Mouse (Mus musculus): ENCODE measurements around the gene B3galt4.
A peak's percentile ranks its signal among the peaks of the same experiment; 100 is the strongest.

Gene B3galt4

GRCm38 (mm10) chr17:33965846-33966550 is 14.7 kb upstream of the B3galt4 start:
- DNase-seq: no peak

- no peak for DNase-seq
These were observed 14.0 kb upstream of the B3galt4 start for GRCm38 (mm10) chr17:33965082-33965845.

- DNase-seq: no peak
These were observed 11.6 kb upstream of the B3galt4 start for GRCm38 (mm10) chr17:33962876-33963275.

DNA sequence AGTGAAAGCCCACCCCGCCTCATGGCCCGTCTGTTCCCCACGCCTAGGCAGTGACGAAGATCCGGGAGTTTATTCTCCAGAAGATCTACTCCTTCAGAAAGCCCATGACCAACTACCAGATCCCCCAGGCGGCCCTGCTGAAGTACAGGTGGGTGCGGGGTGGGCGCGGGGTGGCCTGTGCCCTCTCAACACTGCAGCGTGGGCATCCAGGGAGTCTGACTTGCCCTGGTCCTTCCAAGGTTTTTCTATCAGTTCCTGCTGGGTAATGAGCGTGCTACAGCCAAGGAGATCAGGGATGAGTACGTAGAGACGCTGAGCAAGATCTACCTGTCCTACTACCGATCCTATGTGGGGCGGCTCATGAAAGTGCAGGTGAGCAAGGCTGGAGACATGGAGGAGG is 8.7 kb upstream of the B3galt4 start:
- DNase-seq: no peak

GRCm38 (mm10) chr17:33959135-33959534 is 7.8 kb upstream of the B3galt4 start:
- peak; percentile 34 for DNase-seq

DNA sequence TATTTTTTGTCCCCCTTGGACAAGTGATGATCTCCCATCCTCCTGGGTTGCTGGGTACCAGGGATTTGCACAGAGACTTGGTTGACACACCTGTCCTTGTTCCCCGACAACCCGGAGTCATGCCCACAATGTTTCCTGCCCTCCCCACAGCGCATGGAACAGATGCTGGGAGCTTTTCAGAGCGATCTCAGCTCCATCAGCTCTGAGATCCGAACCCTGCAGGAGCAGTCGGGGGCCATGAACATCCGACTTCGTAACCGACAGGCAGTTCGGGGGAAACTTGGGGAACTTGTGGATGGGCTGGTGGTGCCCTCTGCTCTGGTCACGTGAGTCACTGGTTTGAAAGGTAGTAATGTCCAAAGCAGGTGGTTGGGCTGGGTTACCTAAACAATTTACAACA is 7.2 kb upstream of the B3galt4 start:
- peak; percentile 18 for DNase-seq

DNA sequence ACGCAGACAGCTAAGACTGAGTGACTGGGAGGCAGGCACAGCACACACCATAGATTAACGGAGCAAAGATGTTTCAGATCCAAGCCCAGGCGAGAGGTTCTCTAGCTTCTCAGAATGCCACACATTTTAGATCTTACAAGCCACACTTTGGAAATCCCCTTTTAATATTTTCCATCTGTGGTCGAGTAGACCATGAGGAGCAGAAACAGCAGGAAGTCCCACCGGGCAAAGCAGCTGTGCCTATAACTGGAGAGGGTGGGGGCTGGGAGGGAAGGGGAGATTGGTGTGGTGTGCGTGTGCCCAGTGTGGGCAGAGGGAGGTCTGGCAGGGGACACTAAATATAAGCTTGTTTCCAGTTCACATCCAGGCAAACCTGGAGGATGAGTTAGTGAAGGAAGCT is 6.2 kb upstream of the B3galt4 start:
- peak; percentile 17 for DNase-seq

GRCm38 (mm10) chr17:33956336-33956735 is 5.0 kb upstream of the B3galt4 start:
- DNase-seq: peak; percentile 56

DNA sequence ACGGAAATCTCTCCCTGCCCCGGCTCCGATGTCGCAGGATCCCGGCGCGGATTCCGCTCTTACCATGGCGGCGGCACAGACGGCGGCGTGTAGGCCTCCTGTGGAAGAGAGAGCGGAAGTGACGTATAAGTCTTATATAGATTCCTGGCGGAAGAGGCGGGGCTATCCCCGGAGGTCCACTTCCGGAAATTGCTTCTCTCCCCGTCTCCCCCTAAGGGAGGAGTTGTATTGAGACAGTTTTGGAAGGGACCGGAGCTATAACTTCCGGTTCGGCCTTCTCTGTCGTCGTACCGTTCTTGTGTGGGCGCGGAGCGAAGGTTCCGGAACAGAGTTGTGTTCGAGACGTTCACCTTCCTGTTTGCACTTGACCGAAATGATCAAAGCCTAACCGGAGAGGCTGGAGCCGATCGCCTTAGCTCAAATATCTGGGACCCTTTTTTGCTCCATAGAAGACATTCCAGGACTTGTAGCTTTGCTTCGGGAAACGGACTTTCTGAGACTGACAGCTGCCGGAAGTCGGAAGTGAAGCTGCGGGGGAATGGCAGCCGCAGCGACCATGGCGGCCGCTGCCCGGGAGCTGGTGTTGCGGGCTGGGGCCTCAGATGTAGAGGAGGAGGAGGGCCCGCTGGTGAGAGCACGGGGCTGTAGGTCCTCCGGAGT is 4.4 kb upstream of the B3galt4 start, which contains the start of the genes Vps52 and Rps18:
TSS of gene Vps52 (plus strand) at position 258 of the 660 bp plus-strand sequence.
TSS of gene Rps18 (minus strand) at position 447 of the 660 bp plus-strand sequence.
- DNase-seq: peak; percentile 99

DNA sequence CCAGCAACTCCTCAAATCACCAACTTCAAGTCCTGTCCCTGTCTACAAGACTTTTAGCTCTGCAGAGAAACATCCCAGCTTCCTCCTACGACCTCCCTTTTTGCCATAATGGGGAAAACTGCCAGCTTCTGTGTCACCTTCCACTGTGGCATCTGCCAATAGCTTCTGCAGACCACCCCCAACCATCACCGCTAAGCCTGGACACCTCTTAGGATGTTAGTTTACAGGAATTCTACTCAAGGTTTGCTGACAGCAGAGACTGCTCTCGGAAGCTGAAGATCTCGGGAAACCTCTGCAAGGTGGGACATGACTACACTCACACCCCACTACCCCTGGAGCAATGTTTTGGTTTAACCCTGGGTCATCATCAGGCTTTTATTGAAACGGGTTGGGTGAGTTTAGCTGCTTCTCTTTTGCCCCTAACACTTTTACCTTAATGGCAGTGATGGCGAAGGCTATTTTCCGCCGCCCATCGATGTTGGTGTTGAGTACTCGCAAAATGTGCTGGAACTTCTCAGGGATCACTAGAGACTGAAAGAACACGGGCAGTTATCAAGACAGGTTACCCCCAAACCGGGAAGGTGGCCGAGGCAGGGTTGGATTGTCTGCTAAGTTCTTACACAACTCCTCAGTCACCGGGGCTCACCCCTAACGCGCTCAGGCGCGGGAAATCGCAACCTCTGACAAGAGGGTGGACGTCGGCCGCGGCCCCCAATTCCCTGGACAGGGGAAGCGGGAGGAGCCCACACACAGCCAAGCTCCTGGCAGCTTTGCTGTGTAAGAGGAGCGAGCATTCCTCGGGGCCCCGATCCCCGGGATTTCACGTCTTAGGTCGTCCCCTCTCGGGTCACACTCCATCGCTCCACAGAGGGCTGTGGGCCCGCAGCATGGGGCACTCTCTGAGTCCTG is 3.6 kb upstream of the B3galt4 start:
- peak; percentile 58 for DNase-seq

GRCm38 (mm10) chr17:33953961-33954565 is 2.8 kb upstream of the B3galt4 start:
- peak; percentile 59 for DNase-seq

DNA sequence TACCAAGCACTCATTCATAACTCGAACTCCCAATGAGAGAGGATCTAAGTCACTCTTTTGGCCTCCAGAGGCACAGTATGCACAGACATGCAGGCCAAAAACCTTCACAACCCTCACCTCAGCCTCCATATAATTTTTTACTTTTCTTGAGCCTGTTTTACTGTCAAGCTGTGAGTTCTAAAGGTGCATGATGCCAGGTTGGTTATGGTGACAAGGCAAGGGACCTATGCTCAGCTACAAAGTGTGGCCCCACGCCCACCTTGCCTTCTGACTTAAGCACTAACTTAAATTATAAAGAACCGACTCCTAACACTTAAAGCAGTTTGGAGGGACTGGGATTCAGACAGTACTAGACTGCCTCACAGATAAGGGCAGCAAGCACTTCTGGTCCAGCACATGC is 2.0 kb upstream of the B3galt4 start:
- DNase-seq: peak; percentile 15

DNA sequence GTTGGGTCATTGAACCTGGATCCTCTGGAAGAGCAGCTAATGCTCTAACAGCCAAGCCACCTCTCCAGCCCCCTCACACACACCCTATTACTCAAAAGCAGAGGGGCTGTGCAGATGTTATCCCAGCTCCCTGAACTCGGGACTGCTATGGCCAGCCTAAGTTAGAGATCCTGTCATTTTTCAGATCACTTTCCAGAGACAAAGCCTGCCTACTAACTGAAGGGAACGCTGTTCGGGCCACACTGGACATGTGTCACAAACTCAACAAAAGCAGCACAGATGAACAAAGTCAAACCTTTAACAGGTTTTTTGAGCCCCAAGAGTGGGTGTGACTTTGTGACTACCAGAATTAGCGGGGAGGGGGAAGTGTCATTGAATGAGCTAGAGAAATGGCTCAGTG is 1.6 kb upstream of the B3galt4 start:
- DNase-seq: peak; percentile 22

GRCm38 (mm10) chr17:33952015-33952414 is 727 bp upstream of the B3galt4 start:
- peak; percentile 43 for DNase-seq

- peak; percentile 42 for DNase-seq
These were observed 1.1 kb downstream of the B3galt4 start for GRCm38 (mm10) chr17:33950131-33950625.

DNA sequence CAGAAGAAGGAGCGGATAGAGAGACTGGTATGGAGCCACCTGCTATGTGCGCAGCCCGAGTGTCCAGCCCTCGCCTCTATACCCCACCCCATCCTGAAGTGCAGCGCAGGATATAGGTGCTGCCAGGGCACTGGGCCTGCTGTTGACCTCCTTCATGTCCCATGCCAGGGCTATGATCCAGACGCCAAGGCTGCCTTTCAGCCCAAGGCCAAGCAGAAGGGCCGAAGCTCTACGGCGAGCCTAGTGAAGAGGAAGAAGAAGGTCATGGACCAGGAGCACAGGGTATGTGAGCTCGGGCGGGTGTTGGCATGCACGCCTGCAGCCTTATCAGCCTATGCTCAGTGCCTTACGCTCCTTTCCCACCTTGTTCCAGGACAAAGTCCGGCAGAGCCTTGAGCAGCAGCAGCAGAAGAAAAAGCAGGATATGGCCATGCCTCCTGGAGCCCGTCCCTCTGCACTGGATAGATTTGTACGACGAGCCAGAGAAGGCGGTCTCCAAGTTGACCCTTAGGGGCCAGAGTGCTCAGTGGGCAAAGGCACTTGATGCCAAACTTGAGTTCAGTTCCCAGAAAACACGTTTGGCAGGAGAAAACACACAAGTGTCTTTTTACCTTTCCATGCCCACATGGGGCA is 2.3 kb downstream of the B3galt4 start:
- DNase-seq: no peak

GRCm38 (mm10) chr17:33948090-33948904 is 3.0 kb downstream of the B3galt4 start:
- no peak for DNase-seq

GRCm38 (mm10) chr17:33947430-33948089 is 3.7 kb downstream of the B3galt4 start:
- no peak for DNase-seq

- DNase-seq: no peak
These were observed 7.8 kb downstream of the B3galt4 start for GRCm38 (mm10) chr17:33943454-33943853.

- DNase-seq: no peak
These were observed 9.9 kb downstream of the B3galt4 start for GRCm38 (mm10) chr17:33941381-33941780.

All from cerebellum, adult 9-11 months (tissue).